Mouse (Mus musculus) forebrain, embryonic 11.5 days (tissue): ENCODE measurements at regions not wholly inside any gene's neighbourhood (a gene's known extent, or its start where the extent isn't known, plus 50 kb on each side); places are given as distances from the start of the nearest gene placed in this dataset.

ENCODE experiments used
- ATAC-seq: fragments of 200-750 bp; cut with Nextera tagmentation; replicated peaks from 2 replicates; pipeline ENCODE4 v1.8.0; 2017; ENCODE audit warnings: moderate TSS enrichment; ENCODE audit not compliant: low FRiP score
- DNase-seq: peaks from one replicate; pipeline ENCODE4 v3.0.0-alpha.2; 2017; ENCODE audit warnings: low spot score
- H3K27ac ChIP-seq: fragments of 300-500 bp; sonication (generic); 2 replicates; pipeline ENCODE4 v1.5.1; 2014; ENCODE audit warnings: low read depth, low read length
- H3K27me3 ChIP-seq: fragments of 300-500 bp; sonication (generic); 2 replicates; pipeline ENCODE4 v1.6.1; 2014; ENCODE audit warnings: mild to moderate bottlenecking, low read length, mixed read lengths; ENCODE audit not compliant: control insufficient read depth, insufficient read depth
- H3K36me3 ChIP-seq: fragments of 300-500 bp; sonication (generic); 2 replicates; pipeline ENCODE4 v1.6.1; 2014; ENCODE audit warnings: mild to moderate bottlenecking, low read length, moderate library complexity, mixed read lengths; ENCODE audit not compliant: control insufficient read depth, insufficient read depth
- H3K4me1 ChIP-seq: fragments of 300-500 bp; sonication (generic); replicated peaks from 2 replicates; pipeline ENCODE4 v1.6.1; 2014; ENCODE audit warnings: low read length, mixed read lengths; ENCODE audit not compliant: control insufficient read depth, insufficient read depth
- H3K4me2 ChIP-seq: fragments of 300-500 bp; sonication (generic); 2 replicates; pipeline ENCODE4 v1.6.1; 2014; ENCODE audit warnings: low read depth, mild to moderate bottlenecking, low read length, moderate library complexity, mixed read lengths; ENCODE audit not compliant: severe bottlenecking
- H3K4me3 ChIP-seq: fragments of 300-500 bp; sonication (generic); 2 replicates; pipeline ENCODE4 v1.5.1; 2014; ENCODE audit warnings: low read depth, low read length
- H3K9ac ChIP-seq: fragments of 300-500 bp; sonication (generic); 2 replicates; pipeline ENCODE4 v1.6.1; 2014; ENCODE audit warnings: low read length
- H3K9me3 ChIP-seq: fragments of 300-500 bp; sonication (generic); 2 replicates; pipeline ENCODE4 v1.6.1; 2016; ENCODE audit warnings: low read length, mixed read lengths; ENCODE audit not compliant: control insufficient read depth
- WGBS: fragments of 180-500 bp; shearing (Covaris S2); extraction: QIAGEN DNeasy Blood & Tissue Kit; methylation state at CpG from one replicate; pipeline ENCODE4 v1.1.7; 2014; 5-methylcytosine and 5-hydroxymethylcytosine counted together

GRCm38 (mm10) chr9:69705942-69706341 lies 54.8 kb downstream of the Foxb1 start:
- no peak overlapping the region for H3K27ac ChIP-seq
- no peaks in the 10 kb centered on the region for H3K4me1 ChIP-seq
- H3K9me3 ChIP-seq: no peaks in the 10 kb centered on the region
- no peaks in the 10 kb centered on the region; the same call in 1 of the 2 replicates for H3K27me3 ChIP-seq
- DNase-seq: peak; percentile 21
- WGBS: 94% methylated on average over 8 of the region's 8 CpGs
- H3K4me2 ChIP-seq: no peak overlapping the region
- no peak overlapping the region for H3K4me3 ChIP-seq
- ATAC-seq: no peak
- no peak overlapping the region for H3K9ac ChIP-seq
- no peaks in the 10 kb centered on the region for H3K36me3 ChIP-seq

- H3K9ac ChIP-seq: no peak overlapping the region
- ATAC-seq: no peak
- H3K27me3 ChIP-seq: no peaks in the 10 kb centered on the region; the same call in 1 of the 2 replicates
- H3K36me3 ChIP-seq: no peaks in the 10 kb centered on the region
- H3K27ac ChIP-seq: no peak overlapping the region
- no peaks in the 10 kb centered on the region for H3K4me1 ChIP-seq
- 92% methylated on average over 4 of the region's 4 CpGs for WGBS
- H3K4me3 ChIP-seq: no peak overlapping the region
- H3K4me2 ChIP-seq: no peak overlapping the region
- H3K9me3 ChIP-seq: no peaks in the 10 kb centered on the region
- DNase-seq: peak; percentile 17
Observed at GRCm38 (mm10) chr9:69705071-69705470, 55.7 kb downstream of the Foxb1 start.

- no peak overlapping the region for H3K4me2 ChIP-seq
- H3K9me3 ChIP-seq: no peaks in the 10 kb centered on the region
- H3K27me3 ChIP-seq: no peaks in the 10 kb centered on the region; the same call in 1 of the 2 replicates
- DNase-seq: peak; percentile 6
- H3K36me3 ChIP-seq: no peaks in the 10 kb centered on the region
- WGBS: 79% methylated on average over 7 of the region's 7 CpGs
- H3K4me1 ChIP-seq: no peaks in the 10 kb centered on the region
- H3K4me3 ChIP-seq: no peak overlapping the region
- H3K27ac ChIP-seq: no peak overlapping the region
- no peak for ATAC-seq
- H3K9ac ChIP-seq: no peak overlapping the region
Observed at GRCm38 (mm10) chr9:69703731-69704130, 57.0 kb downstream of the Foxb1 start.

GRCm38 (mm10) chr9:69702156-69702928 lies 58.4 kb downstream of the Foxb1 start:
- Histone ChIP-seq H3K4me2 (no peak overlapping the region), H3K36me3 (no peaks in the 10 kb centered on the region), H3K27ac (no peak overlapping the region), H3K4me1 (no peaks in the 10 kb centered on the region), H3K27me3 (no peaks in the 10 kb centered on the region; the same call in 1 of the 2 replicates), H3K4me3 (no peak overlapping the region), H3K9ac (no peak overlapping the region), H3K9me3 (no peaks in the 10 kb centered on the region)
- DNase-seq: no peak
- no peak for ATAC-seq
- 93% methylated on average over 8 of the region's 8 CpGs for WGBS

- no peak overlapping the region for H3K4me2 ChIP-seq
- WGBS: 80% methylated on average over 9 of the region's 9 CpGs
- no peak overlapping the region for H3K9ac ChIP-seq
- no peaks in the 10 kb centered on the region; the same call in 1 of the 2 replicates for H3K27me3 ChIP-seq
- H3K36me3 ChIP-seq: no peaks in the 10 kb centered on the region
- H3K9me3 ChIP-seq: no peaks in the 10 kb centered on the region
- DNase-seq (no peak), ATAC-seq (no peak)
- H3K4me3 ChIP-seq: no peak overlapping the region
- no peaks in the 10 kb centered on the region for H3K4me1 ChIP-seq
- H3K27ac ChIP-seq: no peak overlapping the region
Observed at GRCm38 (mm10) chr9:69700696-69701095, 60.0 kb downstream of the Foxb1 start.

GRCm38 (mm10) chr9:69691756-69692155 lies 69.0 kb downstream of the Foxb1 start:
- WGBS: 96% methylated on average over 3 of the region's 3 CpGs
- ATAC-seq: no peak
- Histone ChIP-seq H3K9ac (no peak overlapping the region), H3K4me3 (no peak overlapping the region), H3K36me3 (no peaks in the 10 kb centered on the region), H3K27ac (no peak overlapping the region), H3K4me1 (peaks cover under 1% of the 10 kb centered on the region; the same call in 1 of the 2 replicates), H3K27me3 (peaks cover under 1% of the 10 kb centered on the region; the same call in 1 of the 2 replicates), H3K4me2 (no peak overlapping the region), H3K9me3 (no peaks in the 10 kb centered on the region)
- no peak for DNase-seq

GRCm38 (mm10) chr9:69687349-69688123 lies 73.2 kb downstream of the Foxb1 start:
- Histone ChIP-seq H3K27me3 (peaks cover 3% of the 10 kb centered on the region), H3K4me3 (no peak overlapping the region), H3K4me1 (peaks cover 2% of the 10 kb centered on the region; the same call in 1 of the 2 replicates), H3K27ac (no peak overlapping the region), H3K9ac (no peak overlapping the region), H3K36me3 (no peaks in the 10 kb centered on the region), H3K9me3 (no peaks in the 10 kb centered on the region), H3K4me2 (no peak overlapping the region)
- WGBS: 32% methylated on average over 12 of the region's 12 CpGs
- ATAC-seq: no peak
- no peak for DNase-seq

GRCm38 (mm10) chr9:69686766-69687165 lies 74.0 kb downstream of the Foxb1 start:
- H3K4me3 ChIP-seq: no peak overlapping the region
- H3K27me3 ChIP-seq: peaks cover 4% of the 10 kb centered on the region

More at GRCm38 (mm10) chr9:69686766-69687165, 74.0 kb downstream of the Foxb1 start:
- 78% methylated on average over 4 of the region's 4 CpGs for WGBS
- ATAC-seq (no peak), DNase-seq (no peak)
- H3K9me3 ChIP-seq: no peaks in the 10 kb centered on the region
- H3K4me2 ChIP-seq: no peak overlapping the region
- no peaks in the 10 kb centered on the region for H3K36me3 ChIP-seq
- H3K27ac ChIP-seq: no peak overlapping the region
- H3K4me1 ChIP-seq: peaks cover 5% of the 10 kb centered on the region; the same call in 1 of the 2 replicates
- H3K9ac ChIP-seq: no peak overlapping the region
